Mouse (Mus musculus): ENCODE results near the gene Metrn. TPM values are rescaled to one million over a fixed set of nuclear protein-coding genes. Genes with fewer than 3 reads are reported as not detected.
A peak's percentile ranks its signal among the peaks of the same experiment; 100 is the strongest.

Gene Metrn
- polyA plus RNA-seq, 1 experiment: 14.6 TPM

GRCm38 (mm10) chr17:25825984-25826570 is 29.1 kb upstream of the Metrn start:
- H3K4me3 ChIP-seq (ENCODE audit: insufficient read depth, low read length): no peak overlapping the region
- H3K27ac ChIP-seq (ENCODE audit: insufficient read depth, low read depth, low read length): no peak overlapping the region
- peaks cover 17% of the 10 kb centered on the region for H3K4me1 ChIP-seq (ENCODE audit: control insufficient read depth, insufficient read depth, low read length)
- no peak for TF ChIP-seq CTCF (IDR thresholded peaks at IDR 0.05; ENCODE audit: low read depth, low read length)
- TF ChIP-seq POLR2A (IDR thresholded peaks at IDR 0.05; ENCODE audit: borderline replicate concordance, low read depth, low read length): no peak

DNA sequence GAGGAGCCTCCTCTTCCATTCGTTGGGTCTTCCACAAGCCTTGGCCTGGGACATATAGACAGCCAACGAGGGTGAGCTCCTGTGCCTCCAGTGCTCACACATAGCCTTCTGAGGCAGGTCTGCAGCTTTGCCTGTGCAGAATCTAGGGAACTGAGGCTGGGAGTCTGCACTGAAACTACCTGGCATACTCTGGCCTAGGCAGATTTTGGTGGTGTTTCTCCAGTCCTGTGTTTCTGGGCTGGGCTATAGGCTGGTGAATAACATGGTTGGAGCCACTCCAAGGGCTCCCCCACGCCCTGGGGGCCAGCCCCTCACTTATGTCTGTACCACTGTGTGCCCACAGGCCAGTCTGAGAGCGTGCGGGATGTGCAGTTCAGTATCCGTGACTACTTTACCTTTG is 28.4 kb upstream of the Metrn start:
- H3K4me1 ChIP-seq (ENCODE audit: control insufficient read depth, insufficient read depth, low read length): peaks cover 17% of the 10 kb centered on the region
- H3K27ac ChIP-seq (ENCODE audit: insufficient read depth, low read depth, low read length): no peak overlapping the region
- TF ChIP-seq POLR2A (IDR thresholded peaks at IDR 0.05; ENCODE audit: borderline replicate concordance, low read depth, low read length): no peak
- no peak for TF ChIP-seq CTCF (IDR thresholded peaks at IDR 0.05; ENCODE audit: low read depth, low read length)
- H3K4me3 ChIP-seq (ENCODE audit: insufficient read depth, low read length): no peak overlapping the region

- no peak for TF ChIP-seq CTCF (IDR thresholded peaks at IDR 0.05; ENCODE audit: low read depth, low read length)
- Histone ChIP-seq H3K4me1 (ENCODE audit: control insufficient read depth, insufficient read depth, low read length) (peaks cover 15% of the 10 kb centered on the region), H3K27ac (ENCODE audit: insufficient read depth, low read depth, low read length) (no peak overlapping the region), H3K4me3 (ENCODE audit: insufficient read depth, low read length) (peak overlapping the region; percentile 89)
Measured at GRCm38 (mm10) chr17:25824362-25825142, 27.6 kb upstream of the Metrn start.

DNA sequence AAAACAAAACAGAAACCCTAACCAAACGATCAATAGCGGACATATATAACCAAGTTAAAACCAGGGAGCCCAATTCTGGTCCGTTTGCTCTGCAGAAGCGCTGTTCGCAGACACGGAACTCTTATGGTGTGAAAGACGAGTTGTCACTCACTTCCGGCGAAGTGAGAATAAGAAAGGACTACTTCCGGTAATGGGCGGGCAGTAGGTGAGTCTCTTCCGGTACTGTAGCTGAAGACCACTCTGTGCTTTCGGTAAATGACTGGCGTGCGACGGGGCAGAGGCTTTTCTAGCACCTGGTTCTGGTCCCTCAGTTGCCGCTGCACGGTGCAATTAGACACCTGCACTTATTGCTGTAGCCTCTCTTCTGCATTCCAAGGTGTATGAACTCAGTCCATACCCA is 26.5 kb upstream of the Metrn start, which contains the start of gene Wdr24:
TSS of gene Wdr24 (plus strand) at position 176 of the 400 bp plus-strand sequence.
- TF ChIP-seq CTCF (IDR thresholded peaks at IDR 0.05; ENCODE audit: low read depth, low read length) (no peak), POLR2A (IDR thresholded peaks at IDR 0.05; ENCODE audit: borderline replicate concordance, low read depth, low read length) (no peak)
- Histone ChIP-seq H3K4me3 (ENCODE audit: insufficient read depth, low read length) (peak within 1 kb of the TSS; percentile 89), H3K27ac (ENCODE audit: insufficient read depth, low read depth, low read length) (no peak within 1 kb of the TSS), H3K4me1 (ENCODE audit: control insufficient read depth, insufficient read depth, low read length) (peaks cover 14% of the 10 kb centered on the region)

- Histone ChIP-seq H3K4me1 (ENCODE audit: control insufficient read depth, insufficient read depth, low read length) (peaks cover 6% of the 10 kb centered on the region), H3K4me3 (ENCODE audit: insufficient read depth, low read length) (peak overlapping the region; percentile 12), H3K27ac (ENCODE audit: insufficient read depth, low read depth, low read length) (no peak overlapping the region)
- TF ChIP-seq POLR2A (IDR thresholded peaks at IDR 0.05; ENCODE audit: borderline replicate concordance, low read depth, low read length): no peak
- TF ChIP-seq CTCF (IDR thresholded peaks at IDR 0.05; ENCODE audit: low read depth, low read length): no peak
Measured at GRCm38 (mm10) chr17:25818851-25819780, 22.2 kb upstream of the Metrn start.

DNA sequence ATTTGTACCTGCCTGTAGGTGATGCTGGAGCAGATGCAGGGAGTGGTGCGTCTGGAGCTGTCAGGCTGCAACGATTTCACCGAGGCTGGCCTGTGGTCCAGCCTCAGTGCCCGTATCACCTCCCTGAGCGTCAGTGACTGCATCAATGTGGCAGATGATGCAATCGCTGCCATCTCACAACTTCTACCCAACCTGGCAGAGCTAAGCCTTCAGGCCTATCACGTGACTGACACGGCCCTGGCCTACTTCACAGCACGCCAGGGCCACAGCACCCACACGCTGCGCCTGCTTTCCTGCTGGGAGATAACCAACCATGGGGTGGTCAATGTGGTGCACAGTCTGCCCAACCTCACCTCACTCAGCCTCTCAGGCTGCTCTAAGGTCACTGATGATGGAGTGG is 20.7 kb upstream of the Metrn start:
- no peak overlapping the region for H3K27ac ChIP-seq (ENCODE audit: insufficient read depth, low read depth, low read length)
- no peak overlapping the region for H3K4me3 ChIP-seq (ENCODE audit: insufficient read depth, low read length)
- no peak for TF ChIP-seq CTCF (IDR thresholded peaks at IDR 0.05; ENCODE audit: low read depth, low read length)
- TF ChIP-seq POLR2A (IDR thresholded peaks at IDR 0.05; ENCODE audit: borderline replicate concordance, low read depth, low read length): no peak
- H3K4me1 ChIP-seq (ENCODE audit: control insufficient read depth, insufficient read depth, low read length): 0 out of 2 replicates have a peak, but pooled peaks cover 2% of the 10 kb centered on the region

DNA sequence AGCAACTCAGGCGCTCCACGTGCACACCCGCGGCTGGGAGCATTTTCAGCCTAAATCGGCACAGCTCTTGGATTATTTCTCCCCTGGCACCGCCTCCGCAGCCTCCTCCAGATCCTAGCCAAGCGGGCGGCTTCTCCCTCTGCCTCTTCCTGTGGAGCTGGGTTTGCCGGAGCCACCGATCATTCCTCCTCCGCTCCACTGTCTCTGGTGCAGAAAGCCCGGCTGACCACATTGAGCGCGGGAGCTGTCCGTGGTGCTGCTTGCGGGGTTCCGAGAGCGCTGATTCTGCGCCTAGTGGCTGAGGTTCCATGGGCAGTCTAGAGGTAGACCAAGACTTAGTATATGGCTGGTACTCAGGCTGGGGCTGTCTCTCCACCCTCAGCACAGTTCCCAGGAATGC is 16.5 kb upstream of the Metrn start:
- no peak for TF ChIP-seq POLR2A (IDR thresholded peaks at IDR 0.05; ENCODE audit: borderline replicate concordance, low read depth, low read length)
- peak; percentile 11; the same call in 1 of the 2 replicates for TF ChIP-seq CTCF (IDR thresholded peaks at IDR 0.05; ENCODE audit: low read depth, low read length)
- no peak overlapping the region for H3K4me3 ChIP-seq (ENCODE audit: insufficient read depth, low read length)
- H3K27ac ChIP-seq (ENCODE audit: insufficient read depth, low read depth, low read length): no peak overlapping the region
- H3K4me1 ChIP-seq (ENCODE audit: control insufficient read depth, insufficient read depth, low read length): no peaks in the 10 kb centered on the region

DNA sequence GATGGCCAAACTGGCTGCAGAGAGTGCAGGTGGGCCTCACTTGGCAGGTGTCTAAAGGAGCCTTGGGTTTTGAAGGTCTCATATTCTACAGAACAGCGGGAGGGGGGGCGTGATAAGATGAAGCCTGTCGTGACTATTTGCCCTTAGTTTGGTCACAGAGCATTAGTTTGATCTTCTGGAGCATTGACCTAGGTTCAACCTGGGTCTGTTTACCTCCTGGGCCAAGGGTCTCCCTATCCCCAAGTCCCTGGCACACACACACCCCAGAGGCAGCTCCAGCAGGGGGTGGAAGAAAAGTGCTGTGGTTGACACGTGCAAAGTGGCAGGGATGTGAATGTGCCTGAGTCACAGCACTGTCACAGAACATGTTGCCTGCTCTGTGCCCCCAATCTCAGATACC is 14.0 kb upstream of the Metrn start:
- TF ChIP-seq POLR2A (IDR thresholded peaks at IDR 0.05; ENCODE audit: borderline replicate concordance, low read depth, low read length) (no peak), CTCF (IDR thresholded peaks at IDR 0.05; ENCODE audit: low read depth, low read length) (no peak)
- H3K27ac ChIP-seq (ENCODE audit: insufficient read depth, low read depth, low read length): no peak overlapping the region
- no peak overlapping the region for H3K4me3 ChIP-seq (ENCODE audit: insufficient read depth, low read length)
- H3K4me1 ChIP-seq (ENCODE audit: control insufficient read depth, insufficient read depth, low read length): no peaks in the 10 kb centered on the region

GRCm38 (mm10) chr17:25809606-25810340 is 12.8 kb upstream of the Metrn start:
- no peak overlapping the region for H3K27ac ChIP-seq (ENCODE audit: insufficient read depth, low read depth, low read length)
- TF ChIP-seq CTCF (IDR thresholded peaks at IDR 0.05; ENCODE audit: low read depth, low read length): no peak
- TF ChIP-seq POLR2A (IDR thresholded peaks at IDR 0.05; ENCODE audit: borderline replicate concordance, low read depth, low read length): no peak
- peak overlapping the region; percentile 52 for H3K4me3 ChIP-seq (ENCODE audit: insufficient read depth, low read length)
- no peaks in the 10 kb centered on the region for H3K4me1 ChIP-seq (ENCODE audit: control insufficient read depth, insufficient read depth, low read length)

Measured in bone marrow macrophage, adult 2 months (primary cell).